Mouse (Mus musculus) olfactory bulb, adult 2 months (tissue): ENCODE data around the gene Arf1.

ENCODE experiments used
- CTCF ChIP-seq: fragments of 200-500 bp; IDR thresholded peaks from 2 replicates; pipeline ENCODE4 v1.5.1; 2012; ENCODE audit warnings: low read depth, mild to moderate bottlenecking, low read length, moderate library complexity; ENCODE audit not compliant: insufficient read depth
- POLR2A ChIP-seq: fragments of 200-500 bp; IDR thresholded peaks from 2 replicates; pipeline ENCODE4 v1.6.1; 2012; ENCODE audit warnings: mild to moderate bottlenecking, low read depth, low read length, moderate library complexity; ENCODE audit not compliant: insufficient read depth

DNA sequence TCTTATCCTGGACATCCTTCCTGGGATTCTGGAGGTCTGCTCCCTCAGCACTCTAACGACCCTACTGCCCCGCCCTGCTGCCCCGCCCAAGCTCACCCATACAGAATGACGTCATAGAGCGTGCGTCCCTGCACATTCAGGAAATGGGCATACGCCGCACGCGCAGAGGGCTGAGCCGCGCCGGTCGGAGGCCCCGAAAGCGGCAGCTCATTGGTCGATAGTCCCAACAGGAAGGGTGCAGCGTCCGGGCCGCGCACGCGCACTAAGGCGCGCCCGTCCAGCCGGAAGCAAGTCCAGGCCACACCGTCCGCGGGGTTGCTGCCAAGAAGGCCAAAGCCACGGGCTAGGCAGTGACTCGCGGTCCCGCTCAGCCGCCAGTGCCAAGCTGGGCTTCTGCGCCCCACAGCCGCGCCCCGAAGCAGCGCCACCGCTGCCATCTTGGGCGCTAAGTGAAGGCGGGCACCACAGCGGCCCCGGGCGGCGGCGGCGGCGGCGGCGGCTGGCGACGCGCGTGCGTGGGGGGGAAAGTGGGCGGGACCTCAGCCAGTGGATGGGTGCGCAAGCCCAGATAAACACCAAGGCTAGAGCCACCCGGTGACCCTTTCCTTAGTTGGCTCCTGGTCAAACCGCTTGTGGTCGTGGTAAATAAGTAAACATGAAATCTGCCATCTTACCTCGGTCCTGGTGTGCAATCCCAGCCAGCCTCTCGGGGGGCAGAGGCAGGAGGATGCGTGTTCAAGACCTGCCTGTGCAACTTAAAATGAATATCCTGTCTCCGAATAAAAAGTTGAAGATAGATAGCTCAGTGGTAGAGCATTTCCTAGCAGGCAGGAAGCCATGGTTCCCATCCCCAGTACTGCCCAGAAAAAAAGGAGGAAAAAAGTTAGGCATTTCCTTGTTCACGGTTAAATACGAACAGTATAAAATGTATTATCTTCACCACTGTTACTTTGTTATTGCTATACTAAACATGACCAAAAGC lies 64.5 kb downstream of the Arf1 start, which contains the start of gene Iba57:
- TF ChIP-seq CTCF (0 out of 2 replicates have a peak, but pooled peaks have one; percentile 28), POLR2A (peak; percentile 94)
